Mouse (Mus musculus): ENCODE results near the gene Det1. TPM values are rescaled to one million over a fixed set of nuclear protein-coding genes. Genes with fewer than 3 reads are reported as not detected.

Det1 gene
- polyA plus RNA-seq, 1 experiment = 7.0 TPM

DNA sequence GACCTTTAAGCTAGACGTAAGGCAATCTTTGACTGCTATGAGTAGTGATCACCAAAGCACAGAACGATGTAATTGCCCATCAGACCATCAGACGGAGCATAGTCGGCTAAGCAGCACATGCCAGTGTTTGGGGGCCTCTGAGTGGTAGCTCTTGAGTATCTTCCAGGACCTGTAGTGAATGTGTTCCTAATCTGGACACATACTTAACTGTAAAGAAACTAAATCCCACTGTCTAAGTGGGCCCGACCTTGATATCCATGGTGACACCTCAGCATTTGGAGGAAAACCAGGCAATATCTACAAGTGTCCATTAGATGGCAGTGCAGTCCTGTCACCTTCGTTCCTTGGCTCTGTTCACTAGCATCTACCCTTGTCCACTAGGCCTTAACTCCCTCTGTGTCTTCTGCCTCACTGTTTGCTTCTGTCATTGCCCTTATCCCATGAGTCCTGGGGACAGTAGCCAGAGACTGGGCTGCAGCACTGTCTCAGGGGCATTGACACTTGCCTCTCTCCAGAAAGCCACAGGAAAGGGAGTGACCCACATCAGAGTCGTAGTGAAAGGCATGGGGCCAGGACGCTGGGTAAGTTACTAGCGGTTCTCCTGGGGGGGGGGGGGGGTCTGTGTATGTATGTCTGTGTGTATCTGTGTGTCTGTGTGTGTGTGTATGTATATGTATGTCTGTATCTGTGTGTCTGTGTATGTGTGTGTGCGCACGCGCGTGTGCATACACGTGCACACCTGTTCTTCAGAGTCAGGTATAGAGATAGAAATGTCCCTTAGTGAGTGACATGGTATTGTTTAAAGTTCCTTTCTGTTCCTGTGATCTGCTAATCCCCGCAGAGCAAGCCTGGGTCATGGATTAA is 55.5 kb downstream of the Det1 start:
- DNase-seq (ENCODE audit: extremely low spot score in 1 of 2, low spot score in 1 of 2) = peak in 1 of 2 experiments; percentile 83

DNA sequence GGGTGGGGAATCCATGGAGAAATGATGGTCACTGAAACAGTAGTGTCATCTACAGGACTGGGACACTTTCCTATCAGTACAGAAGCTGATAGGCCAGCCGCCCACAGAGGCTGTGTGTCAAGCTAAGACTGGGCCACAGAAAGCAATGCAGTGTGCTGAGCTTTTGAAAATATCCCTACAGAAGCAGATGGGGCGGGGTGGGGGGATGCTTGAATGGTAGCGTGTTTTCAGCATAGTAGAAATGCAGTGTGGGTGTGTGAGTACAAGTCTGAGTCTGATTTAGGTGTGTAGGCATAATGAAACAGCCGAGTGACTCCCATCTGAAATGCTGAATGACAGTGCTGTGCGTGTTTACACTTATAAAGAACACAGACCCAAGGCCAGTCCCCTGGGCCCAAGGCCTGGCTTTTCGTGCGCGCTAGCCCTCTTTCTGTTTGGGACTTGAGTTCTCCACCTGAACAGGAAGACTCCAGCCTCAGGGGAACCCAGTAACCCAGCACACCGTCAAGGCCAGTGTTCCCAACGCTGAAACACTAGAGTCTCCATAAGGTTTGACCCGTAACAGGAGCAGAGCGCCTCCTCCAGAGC is 59.2 kb downstream of the Det1 start:
- peak in 1 of 2 experiments; percentile 53 for DNase-seq (ENCODE audit: extremely low spot score in 1 of 2, low spot score in 1 of 2)

- no peak for DNase-seq (ENCODE audit: extremely low spot score in 1 of 2, low spot score in 1 of 2)
Measured at GRCm38 (mm10) chr7:78785906-78786305, 61.2 kb downstream of the Det1 start.

GRCm38 (mm10) chr7:78782639-78783581 is 64.2 kb downstream of the Det1 start, which contains the start of the genes Mrps11 and Mrpl46:
TSS of gene Mrps11 (plus strand) at chr7:78783119.
TSS of gene Mrpl46 (minus strand) at chr7:78783531.
- peak; percentile 67 to 89 for DNase-seq (ENCODE audit: extremely low spot score in 1 of 2, low spot score in 1 of 2)

GRCm38 (mm10) chr7:78778741-78779140 is 68.3 kb downstream of the Det1 start:
- DNase-seq (ENCODE audit: extremely low spot score in 1 of 2, low spot score in 1 of 2) = no peak

Other genes with a start within 250 kb of the Det1 start
- 72.0 and 76.9 TPM in 2 replicates for gene Ntrk3, start 109.3 kb downstream of the Det1 start, polyA plus RNA-seq (2012; rRNA removed)
- 64.7 and 66.4 TPM in 2 replicates for gene Mrps11, start 64.1 kb downstream of the Det1 start, polyA plus RNA-seq (2012; rRNA removed)
- gene Mrpl46, start 63.7 kb downstream of the Det1 start, polyA plus RNA-seq (2012; rRNA removed) = 34.9 and 35.3 TPM in 2 replicates
- 23.0 and 24.1 TPM in 2 replicates for gene Aen, start 48.6 kb upstream of the Det1 start, polyA plus RNA-seq (2012; rRNA removed)
- gene Isg20, start 66.2 kb upstream of the Det1 start, polyA plus RNA-seq (2012; rRNA removed) = 3.1 and 4.7 TPM in 2 replicates
- 2.5 and 3.3 TPM in 2 replicates for gene Acan, start 206.2 kb upstream of the Det1 start, polyA plus RNA-seq (2012; rRNA removed)